Mouse (Mus musculus) adrenal gland, adult (tissue): ENCODE data around the gene Alk.
A peak's percentile ranks its signal among the peaks of the same experiment; 100 is the strongest.

ENCODE experiments used
- DNase-seq, 2 experiments: peaks; one replicate each; pipeline ENCODE4 v3.0.0; 2022 to 2023; ENCODE audit warnings: low spot score in 1 of 2; ENCODE audit not compliant: inconsistent age in 2 of 2

Alk gene

DNA sequence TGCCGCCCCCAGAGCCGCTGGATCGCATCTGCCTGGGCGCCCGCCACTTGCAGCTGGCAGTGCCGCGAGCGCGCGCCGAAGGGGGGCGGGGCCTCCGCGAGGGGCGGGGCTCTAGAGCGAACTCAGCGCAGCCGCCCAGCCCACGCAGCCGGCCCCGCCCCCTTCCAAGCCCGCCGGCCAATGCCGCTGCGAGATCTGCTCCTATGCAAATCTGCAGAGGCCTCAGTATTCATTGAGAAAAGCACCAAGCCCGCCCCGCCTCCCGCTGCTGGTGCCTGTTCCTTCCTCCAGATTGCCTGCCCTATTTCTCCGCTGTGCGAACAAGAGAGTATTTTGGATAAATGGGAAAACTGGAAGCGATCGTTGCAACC lies at the start of gene Alk:
Alk (minus strand) TSS at position 18 of the 371 bp plus-strand sequence.
- peak; percentile 75 to 82 for DNase-seq

- DNase-seq, result no peak
These were observed 48.4 kb upstream of the Alk start for GRCm38 (mm10) chr17:72652801-72653200.

DNA sequence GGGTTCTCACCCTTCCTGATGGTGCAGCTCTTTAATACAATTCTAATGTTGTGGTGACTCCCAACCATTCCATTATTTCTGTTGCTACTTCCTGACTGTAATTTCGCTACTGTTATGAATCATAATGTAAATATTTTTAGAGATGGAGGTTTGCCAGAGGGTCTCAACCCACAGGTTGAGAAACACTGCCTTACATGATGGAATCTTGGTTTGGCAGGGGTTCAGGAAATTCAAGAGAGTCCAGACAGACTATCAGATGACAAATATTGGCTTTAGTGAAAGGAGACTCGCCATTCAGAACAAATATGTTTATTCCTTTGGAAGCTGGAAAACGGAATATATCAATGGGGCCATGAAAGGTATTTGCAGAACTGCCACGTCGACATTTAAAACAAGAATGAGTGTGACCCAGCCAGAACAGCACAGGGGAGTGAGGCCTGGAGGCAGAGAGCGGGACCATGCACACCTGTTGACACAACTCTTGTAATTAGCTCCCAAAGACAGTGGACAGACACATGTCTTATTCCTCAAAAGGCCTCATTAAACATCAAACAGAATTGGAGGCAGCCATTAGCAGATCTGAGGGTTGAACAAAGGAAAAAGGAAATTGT lies 44.3 kb upstream of the Alk start:
- DNase-seq, result no peak

DNA sequence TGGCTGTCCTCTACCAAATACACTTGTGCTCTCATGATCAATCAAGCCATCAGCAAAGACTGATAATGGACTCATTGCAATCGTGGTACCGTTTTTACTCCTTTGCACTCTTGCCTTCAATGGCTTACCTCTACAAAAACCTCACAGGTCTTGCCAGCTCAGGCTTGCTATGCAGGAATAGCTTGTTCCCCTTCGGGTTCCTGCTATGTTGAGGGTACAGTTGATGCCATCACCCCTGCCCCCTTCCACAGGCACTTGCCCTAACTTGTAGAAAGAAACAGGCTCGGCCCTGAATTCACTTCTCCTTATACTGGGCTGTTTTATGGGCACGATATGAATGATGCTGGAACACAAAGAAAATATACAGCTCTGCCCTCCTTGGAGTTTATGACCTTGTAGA lies 41.7 kb upstream of the Alk start:
- DNase-seq, result no peak

DNA sequence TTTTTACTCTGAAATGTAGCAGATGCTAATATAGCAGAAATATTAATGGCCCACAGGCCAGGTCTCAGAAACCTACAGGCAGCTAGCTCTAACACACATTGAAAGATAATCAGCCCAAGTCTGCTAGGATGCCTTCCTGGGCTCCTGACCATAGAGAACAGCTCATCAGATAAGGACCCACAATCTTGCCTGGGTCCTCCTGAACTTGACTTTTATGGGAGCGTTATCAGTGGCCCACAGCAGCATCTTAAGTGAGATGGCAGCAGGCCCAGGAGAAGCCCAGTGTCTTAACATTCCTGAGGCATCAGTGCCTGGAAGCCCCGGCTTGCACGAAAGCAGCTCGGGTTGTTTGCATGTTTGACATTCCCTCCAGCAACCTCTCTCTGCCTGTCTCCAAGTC lies 35.7 kb upstream of the Alk start:
- DNase-seq, result no peak

GRCm38 (mm10) chr17:72639400-72639799 lies 35.0 kb upstream of the Alk start:
- DNase-seq, result no peak

GRCm38 (mm10) chr17:72606251-72606650 lies 1.8 kb upstream of the Alk start:
- DNase-seq, result peak; percentile 56 to 87

- DNase-seq, result peak; percentile 5 to 23
These were observed 379 bp downstream of the Alk start for GRCm38 (mm10) chr17:72603886-72604609.

DNA sequence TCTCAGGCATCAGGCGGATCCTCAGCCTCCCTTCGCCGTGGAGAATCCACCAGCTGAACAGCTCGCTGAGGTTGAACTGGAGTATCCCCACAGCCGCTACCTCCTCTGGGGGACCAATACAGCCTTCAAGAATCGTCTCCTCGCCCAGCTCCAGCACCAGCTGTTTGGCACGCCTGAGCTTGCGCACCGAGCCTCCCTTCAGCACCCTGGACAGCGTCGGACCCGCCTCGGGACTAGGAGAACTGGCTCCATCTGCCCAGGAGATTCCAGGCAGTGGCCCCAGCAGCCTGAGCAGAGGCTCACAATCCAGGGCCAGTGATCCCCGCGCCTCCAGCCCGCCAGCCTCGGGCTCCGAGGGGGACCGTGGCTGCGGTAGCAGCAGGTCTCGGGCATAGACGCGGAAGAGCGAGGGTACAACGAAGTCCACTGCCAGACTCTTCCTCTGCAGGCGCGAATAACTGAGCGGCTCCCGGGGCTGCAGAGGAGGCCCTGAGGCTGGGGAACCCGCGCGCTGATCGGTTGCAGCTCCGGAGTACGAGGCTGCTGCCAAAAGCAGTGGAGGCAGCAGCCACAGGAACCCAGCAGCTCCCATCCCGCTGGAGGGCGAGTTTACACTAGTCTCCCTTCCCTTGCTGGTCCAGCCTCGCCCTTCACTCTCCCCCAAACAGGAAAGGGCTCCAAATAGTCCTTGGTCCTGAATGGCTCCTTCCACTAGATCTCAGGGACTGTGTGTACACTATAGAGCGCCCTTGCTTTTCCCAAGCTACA lies 1.1 kb downstream of the Alk start:
- DNase-seq, result peak; percentile 75 to 85

- no peak for DNase-seq
These were observed 3.6 kb downstream of the Alk start for GRCm38 (mm10) chr17:72600806-72601205.

DNA sequence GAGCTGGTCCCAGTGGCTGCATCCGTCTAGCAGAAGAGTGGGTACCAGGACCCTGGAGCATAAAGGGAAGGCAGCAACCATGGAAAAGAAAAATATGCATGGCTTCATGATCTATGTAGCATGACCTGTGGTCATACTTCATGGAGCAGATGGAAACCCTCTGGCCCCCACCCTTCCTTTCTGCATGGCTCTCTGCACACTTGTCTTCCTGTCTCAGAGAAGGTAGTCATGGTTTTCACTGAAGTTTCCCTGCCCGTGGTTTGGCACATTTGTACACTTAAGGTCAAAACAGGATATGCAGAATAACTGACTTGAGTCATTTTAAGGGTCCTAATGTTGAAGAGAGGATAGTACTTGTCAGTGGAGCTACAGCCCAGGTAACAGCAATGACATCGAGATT lies 16.8 kb downstream of the Alk start:
- no peak for DNase-seq

GRCm38 (mm10) chr17:72580142-72580541 lies 24.3 kb downstream of the Alk start:
- DNase-seq, result no peak

GRCm38 (mm10) chr17:72579321-72579720 lies 25.1 kb downstream of the Alk start:
- DNase-seq, result no peak

DNA sequence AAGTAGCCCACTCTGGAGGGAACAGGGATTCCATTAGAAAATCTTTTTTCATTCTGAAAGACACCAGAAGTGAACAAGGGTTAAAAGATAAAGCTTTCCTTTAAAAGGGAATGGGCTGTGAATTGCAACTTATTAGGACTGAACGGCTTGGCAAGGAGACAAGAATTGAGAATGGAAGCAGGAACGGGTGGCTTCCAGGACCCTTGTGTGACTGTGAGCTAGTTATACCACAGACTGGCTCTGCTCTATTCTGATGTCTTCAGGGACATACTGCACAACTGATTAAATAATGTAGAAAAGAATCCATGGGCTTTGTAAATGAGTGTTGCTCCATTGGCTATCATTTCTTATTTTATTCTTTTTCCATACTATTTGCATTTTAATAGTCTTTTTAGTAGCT lies 33.0 kb downstream of the Alk start:
- no peak for DNase-seq

DNA sequence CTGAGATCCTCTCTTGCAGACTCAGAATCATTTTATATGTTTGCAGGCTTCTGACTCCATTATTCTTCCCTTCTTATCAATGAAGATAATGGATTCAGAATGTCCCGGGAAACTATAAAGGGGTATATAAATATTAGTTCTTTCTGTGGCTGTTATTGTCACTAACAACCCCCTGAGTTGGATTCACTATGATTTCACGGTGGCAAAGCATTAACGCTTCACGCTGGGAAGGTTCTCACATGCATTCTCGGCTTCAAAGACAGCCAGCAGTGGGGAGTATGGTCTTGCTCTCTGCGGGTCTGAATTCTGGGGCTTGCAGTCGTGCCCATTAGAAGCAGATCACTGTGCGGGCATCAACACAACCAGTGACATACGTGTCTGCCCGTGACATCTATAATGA lies 34.9 kb downstream of the Alk start:
- no peak for DNase-seq

- DNase-seq, result no peak
These were observed 41.0 kb downstream of the Alk start for GRCm38 (mm10) chr17:72563423-72563822.

DNA sequence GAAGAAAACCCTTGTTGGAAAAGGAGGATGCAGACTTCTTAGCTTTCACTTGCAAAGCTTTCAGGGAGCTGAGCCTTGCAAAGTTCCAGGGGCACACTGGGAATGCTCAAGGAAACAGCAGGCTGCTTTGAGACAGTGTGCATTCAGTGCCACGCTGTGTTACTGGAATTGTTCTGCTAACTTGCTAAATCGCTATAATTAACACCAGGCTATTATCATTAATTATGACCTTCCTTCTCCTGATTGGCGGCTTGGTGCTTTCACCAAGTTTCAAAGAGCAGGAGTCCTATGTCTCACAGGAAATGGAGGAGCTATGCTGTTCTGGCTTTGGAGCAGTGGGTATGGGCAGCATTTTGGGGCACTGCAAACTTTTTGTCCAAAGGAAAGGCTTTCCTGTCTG lies 43.0 kb downstream of the Alk start:
- no peak for DNase-seq

GRCm38 (mm10) chr17:72560771-72561170 lies 43.7 kb downstream of the Alk start:
- no peak for DNase-seq

DNA sequence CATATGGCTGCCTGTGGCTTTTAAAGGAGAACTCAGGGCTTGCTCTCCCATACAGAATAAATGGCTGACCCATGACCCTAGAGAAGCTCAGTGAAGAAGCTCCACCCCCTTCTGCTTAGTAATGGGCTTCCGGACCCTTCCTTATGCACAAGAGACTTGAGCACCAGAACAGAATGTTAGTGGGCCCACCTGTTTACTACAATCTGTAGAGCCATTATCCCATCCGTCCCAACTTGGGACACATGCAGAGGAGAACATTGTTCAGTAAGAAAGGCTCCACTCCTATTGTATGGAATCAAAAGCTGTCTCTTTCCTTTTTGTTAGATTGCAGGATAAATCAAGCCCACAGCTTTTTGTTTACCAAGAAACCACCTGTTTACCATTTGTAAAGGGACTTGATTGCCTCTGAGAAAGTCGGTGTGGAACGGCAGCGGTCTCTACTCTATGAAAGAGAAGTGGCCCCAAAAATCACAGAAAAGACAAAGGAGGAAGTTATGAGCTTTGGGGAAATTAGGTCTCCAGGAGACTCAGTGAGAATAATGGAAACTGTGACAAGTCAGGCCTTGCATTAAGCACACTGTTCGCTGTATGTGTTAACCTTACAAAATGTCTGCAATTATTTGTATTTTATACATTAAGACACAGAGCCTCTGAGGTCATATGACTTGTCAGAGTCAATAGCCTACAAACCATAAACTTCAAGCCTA lies 47.2 kb downstream of the Alk start:
- DNase-seq, result no peak

GRCm38 (mm10) chr17:72546274-72546673 lies 58.2 kb downstream of the Alk start:
- DNase-seq, result no peak

DNA sequence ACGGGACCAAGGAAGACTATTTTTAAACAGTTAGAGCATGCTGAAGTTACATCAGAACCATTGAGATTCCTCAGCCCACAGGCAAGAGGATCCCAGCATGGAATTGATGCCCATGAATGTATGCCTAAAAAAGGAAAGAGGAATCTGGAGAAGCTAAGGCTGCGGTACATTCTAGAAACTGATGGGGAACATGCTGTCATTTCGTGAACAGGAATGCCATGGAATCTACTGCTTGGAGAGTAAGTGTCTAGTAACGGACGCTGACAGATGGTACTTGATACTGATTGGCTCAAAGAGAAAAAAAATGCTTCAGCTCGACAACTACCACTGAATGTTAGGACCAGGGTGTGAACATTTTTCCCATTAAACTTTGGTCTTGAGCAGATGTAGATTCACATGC lies 69.1 kb downstream of the Alk start:
- DNase-seq, result no peak

GRCm38 (mm10) chr17:72532266-72532665 lies 72.2 kb downstream of the Alk start:
- DNase-seq, result no peak
